Mouse (Mus musculus): ENCODE results near the gene Rcor3. TPM values are rescaled to one million over a fixed set of nuclear protein-coding genes. Genes with fewer than 3 reads are reported as not detected.

Rcor3 gene
- polyA plus RNA-seq, 1 experiment, result 48.5 TPM

DNA sequence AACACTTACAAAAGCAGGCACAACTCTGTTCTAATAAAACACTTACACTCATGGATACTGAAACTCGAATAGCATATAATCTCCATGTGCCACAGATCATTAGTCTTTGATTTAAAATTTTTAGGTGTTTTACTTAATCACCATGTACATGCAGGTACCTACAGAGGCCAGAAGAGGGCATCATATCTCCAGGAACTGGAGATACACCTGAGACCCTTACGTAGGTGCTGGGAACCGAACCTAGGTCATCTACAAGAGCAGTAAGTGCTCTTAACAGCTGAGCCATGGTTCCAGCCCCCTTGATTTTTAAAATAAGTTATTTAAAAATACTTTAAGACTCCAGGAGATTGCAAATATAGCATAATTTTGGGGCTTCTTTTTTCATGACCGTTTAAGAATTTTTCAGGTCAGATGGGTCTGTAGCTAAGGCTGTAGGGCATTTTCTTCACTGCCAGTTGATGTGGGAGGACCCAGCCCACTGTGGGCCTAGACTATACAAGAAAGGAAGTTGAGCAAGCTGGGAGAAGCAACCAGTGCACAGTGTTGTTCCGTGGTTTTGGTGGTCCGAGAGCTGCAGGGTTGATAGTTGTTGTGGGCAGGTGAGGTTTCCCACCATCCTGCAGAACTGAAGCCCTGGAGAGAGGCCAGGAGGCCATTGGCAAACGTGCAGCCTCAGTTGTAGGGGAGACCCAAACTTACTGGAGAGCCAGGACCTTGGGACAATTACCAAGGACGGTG lies 74.5 kb downstream of the Rcor3 start:
- TF ChIP-seq CTCF (IDR thresholded peaks at IDR 0.05; ENCODE audit: borderline replicate concordance, extremely low read depth, insufficient read depth, insufficient read length) (no peak), POLR2A (IDR thresholded peaks at IDR 0.05; ENCODE audit: borderline replicate concordance, extremely low read depth, insufficient read depth, insufficient read length, poor library complexity, severe bottlenecking) (no peak)
- no peak for DNase-seq (ENCODE audit: low read depth)

DNA sequence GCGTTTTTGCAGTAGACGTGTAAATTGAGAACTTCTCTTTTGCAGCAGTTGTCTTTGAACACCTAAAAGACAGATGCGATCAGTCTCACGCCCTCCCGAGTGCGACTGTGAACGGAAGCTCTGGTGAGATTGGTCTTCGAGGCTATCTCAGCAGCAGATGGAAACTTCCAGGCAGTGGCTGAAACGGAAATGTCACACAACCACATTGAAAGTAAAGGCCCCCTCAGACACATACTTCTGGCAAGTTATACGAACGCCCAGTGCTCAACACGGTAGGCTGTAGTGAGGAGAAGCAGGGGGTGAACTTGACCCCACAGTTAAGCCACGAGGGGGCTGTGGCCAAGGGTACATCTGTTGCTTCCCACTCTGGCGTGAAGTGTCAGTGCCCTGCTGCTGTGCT lies 75.2 kb downstream of the Rcor3 start:
- DNase-seq (ENCODE audit: low read depth), result no peak
- TF ChIP-seq POLR2A (IDR thresholded peaks at IDR 0.05; ENCODE audit: borderline replicate concordance, extremely low read depth, insufficient read depth, insufficient read length, poor library complexity, severe bottlenecking) (no peak), CTCF (IDR thresholded peaks at IDR 0.05; ENCODE audit: borderline replicate concordance, extremely low read depth, insufficient read depth, insufficient read length) (no peak)

DNA sequence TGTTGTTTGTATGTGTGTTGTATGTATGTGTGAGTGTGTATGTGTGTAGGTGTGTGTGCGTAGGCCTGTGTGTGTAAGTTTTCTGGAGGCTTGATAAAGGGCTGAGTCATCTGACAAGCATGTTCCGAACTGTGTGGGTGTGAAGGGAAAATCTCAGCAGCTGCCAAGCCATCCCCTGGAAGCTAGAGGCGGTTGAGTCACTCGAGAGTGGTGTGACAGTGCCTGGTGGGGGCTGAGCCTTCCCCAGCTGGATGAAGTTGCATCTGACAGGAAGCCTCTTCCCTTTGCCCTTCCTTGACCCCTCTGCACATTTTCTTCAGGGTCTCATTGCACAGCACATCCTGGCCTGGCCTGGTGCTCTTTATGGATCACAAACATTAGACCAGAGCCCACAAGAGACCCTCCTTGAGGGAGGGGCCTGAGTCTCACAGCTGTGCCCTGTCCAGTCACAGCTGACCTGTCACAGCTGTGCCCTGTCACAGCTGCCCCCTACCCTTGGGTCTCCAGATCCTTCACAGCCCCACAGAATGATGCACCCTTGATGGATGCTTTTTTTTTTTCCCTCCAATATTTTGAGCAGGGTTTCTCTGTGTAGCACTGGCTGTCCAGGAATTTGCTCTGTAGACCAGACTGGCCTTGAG lies 76.1 kb downstream of the Rcor3 start:
- TF ChIP-seq CTCF (IDR thresholded peaks at IDR 0.05; ENCODE audit: borderline replicate concordance, extremely low read depth, insufficient read depth, insufficient read length), result no peak
- DNase-seq (ENCODE audit: low read depth), result no peak

DNA sequence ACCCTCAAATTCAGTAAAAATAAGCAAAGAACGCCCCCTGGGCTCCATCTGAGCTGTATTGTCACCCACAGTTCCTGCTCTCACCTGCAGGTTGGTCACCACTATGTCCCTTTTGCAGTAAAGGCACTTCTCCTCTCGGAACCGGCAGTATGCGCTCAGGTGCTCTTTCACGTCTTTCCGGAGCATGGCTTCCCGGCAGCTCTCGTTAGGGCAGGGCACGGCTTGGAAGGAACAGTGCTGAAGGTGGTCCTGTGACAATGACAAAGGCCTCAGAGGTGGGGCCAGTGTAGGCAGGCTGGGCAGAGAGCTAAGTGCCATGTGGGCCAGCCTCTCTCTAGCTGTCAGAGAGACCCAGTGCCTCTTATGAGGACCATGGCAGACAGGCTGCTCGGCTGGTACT lies 79.0 kb downstream of the Rcor3 start:
- TF ChIP-seq CTCF (IDR thresholded peaks at IDR 0.05; ENCODE audit: borderline replicate concordance, extremely low read depth, insufficient read depth, insufficient read length) (no peak), POLR2A (IDR thresholded peaks at IDR 0.05; ENCODE audit: borderline replicate concordance, extremely low read depth, insufficient read depth, insufficient read length, poor library complexity, severe bottlenecking) (no peak)
- no peak for DNase-seq (ENCODE audit: low read depth)

DNA sequence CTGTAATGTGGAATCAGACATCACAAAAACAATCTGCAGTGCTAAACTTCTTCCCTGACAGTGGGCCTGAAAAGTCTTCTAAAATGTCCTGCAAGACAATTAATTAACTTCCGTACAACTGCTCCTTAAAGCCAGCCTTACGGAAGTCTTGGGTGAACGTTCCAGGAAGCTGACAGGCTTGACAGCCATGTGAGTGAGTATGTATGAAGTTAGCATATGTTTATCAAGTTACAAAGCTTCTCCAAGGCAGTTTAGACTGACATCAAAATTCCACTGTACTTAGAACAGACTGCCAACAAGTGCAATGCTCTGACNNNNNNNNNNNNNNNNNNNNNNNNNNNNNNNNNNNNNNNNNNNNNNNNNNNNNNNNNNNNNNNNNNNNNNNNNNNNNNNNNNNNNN lies 84.1 kb downstream of the Rcor3 start:
- no peak for TF ChIP-seq CTCF (IDR thresholded peaks at IDR 0.05; ENCODE audit: borderline replicate concordance, extremely low read depth, insufficient read depth, insufficient read length)
- no peak for TF ChIP-seq POLR2A (IDR thresholded peaks at IDR 0.05; ENCODE audit: borderline replicate concordance, extremely low read depth, insufficient read depth, insufficient read length, poor library complexity, severe bottlenecking)
- DNase-seq (ENCODE audit: low read depth), result peak; percentile 11

DNA sequence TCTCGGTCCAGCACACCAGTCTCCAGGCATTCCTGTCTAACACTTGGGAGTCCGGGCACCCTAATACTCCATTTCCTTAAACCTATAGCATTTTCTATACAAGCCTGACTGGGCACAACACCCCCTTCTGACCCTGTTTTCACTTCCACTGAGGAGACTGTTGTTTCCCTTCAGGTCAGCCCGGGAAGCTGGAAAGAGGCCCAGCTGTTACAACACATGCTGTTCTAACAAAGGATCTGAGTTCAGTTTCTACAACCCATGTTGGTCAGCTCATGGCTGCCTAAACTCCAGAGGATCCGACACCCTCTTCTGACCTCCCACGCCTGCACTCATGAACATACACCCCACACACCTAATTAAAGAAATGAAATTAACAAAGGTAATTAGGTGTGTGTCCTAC lies 84.9 kb downstream of the Rcor3 start:
- no peak for TF ChIP-seq POLR2A (IDR thresholded peaks at IDR 0.05; ENCODE audit: borderline replicate concordance, extremely low read depth, insufficient read depth, insufficient read length, poor library complexity, severe bottlenecking)
- no peak for TF ChIP-seq CTCF (IDR thresholded peaks at IDR 0.05; ENCODE audit: borderline replicate concordance, extremely low read depth, insufficient read depth, insufficient read length)
- no peak for DNase-seq (ENCODE audit: low read depth)

DNA sequence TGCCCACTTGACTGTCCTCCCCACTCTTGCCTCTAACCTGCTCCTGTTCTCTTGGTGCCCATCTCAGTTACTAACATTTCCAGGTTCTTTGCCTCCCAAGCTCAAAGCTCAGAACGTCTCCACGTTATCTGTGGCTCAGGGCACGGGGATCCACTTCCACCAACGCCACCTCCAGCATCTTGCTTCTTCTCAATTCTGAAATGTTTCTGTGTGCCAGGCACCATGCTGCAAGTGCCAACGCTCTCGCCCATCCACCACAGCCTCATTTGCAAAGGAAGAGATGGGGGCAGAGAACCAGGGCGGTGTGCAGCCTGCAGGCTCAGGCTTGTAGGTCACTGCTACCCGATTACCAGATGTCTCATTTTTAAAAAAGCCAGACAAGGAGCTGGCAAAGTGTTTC lies 85.4 kb downstream of the Rcor3 start:
- no peak for DNase-seq (ENCODE audit: low read depth)
- no peak for TF ChIP-seq CTCF (IDR thresholded peaks at IDR 0.05; ENCODE audit: borderline replicate concordance, extremely low read depth, insufficient read depth, insufficient read length)
- TF ChIP-seq POLR2A (IDR thresholded peaks at IDR 0.05; ENCODE audit: borderline replicate concordance, extremely low read depth, insufficient read depth, insufficient read length, poor library complexity, severe bottlenecking), result no peak

Other genes starting within 250 kb of the Rcor3 start
- gene Slc30a1, start 231.3 kb downstream of the Rcor3 start, polyA plus RNA-seq (2012; rRNA removed), result 8.8 and 11.4 TPM in 2 replicates
- gene Rd3, start 160.7 kb downstream of the Rcor3 start, polyA plus RNA-seq (2012; rRNA removed), result 2.6 and 3.2 TPM in 2 replicates
- 2.3 and 3.2 TPM in 2 replicates for gene Traf5, start 45.5 kb downstream of the Rcor3 start, polyA plus RNA-seq (2012; rRNA removed)
- gene Kcnh1, start 52.7 kb upstream of the Rcor3 start, polyA plus RNA-seq (2012; rRNA removed), result 1.8 and 3.3 TPM in 2 replicates

All from brain, embryonic 14.5 days (tissue).